Mouse (Mus musculus) lung, postnatal 14 days (tissue): ENCODE measurements around the gene Slc34a1.
"Not testable (repeated sequence)": the region's sequence is repeated elsewhere in the genome, so short reads cannot be mapped to it uniquely, and the experiment has no call there.

Source experiments
- DNase-seq: peaks from one replicate; pipeline ENCODE4 v3.0.0; 2021

The Slc34a1 gene

GRCm38 (mm10) chr13:55404853-55405782 lies 7.1 kb downstream of the Slc34a1 start:
- peak; percentile 85 for DNase-seq

GRCm38 (mm10) chr13:55405783-55406390 lies 7.9 kb downstream of the Slc34a1 start:
- DNase-seq: no peak

- no peak for DNase-seq
Observed at GRCm38 (mm10) chr13:55407341-55407740, 9.4 kb downstream of the Slc34a1 start.

GRCm38 (mm10) chr13:55408546-55409120 lies 10.6 kb downstream of the Slc34a1 start:
- no peak for DNase-seq

- no peak for DNase-seq
Observed at GRCm38 (mm10) chr13:55411826-55412225, 13.8 kb downstream of the Slc34a1 start.

GRCm38 (mm10) chr13:55412643-55413307 lies 14.8 kb downstream of the Slc34a1 start:
- no peak for DNase-seq

GRCm38 (mm10) chr13:55413333-55413732 lies 15.3 kb downstream of the Slc34a1 start:
- DNase-seq: no peak

- peak; percentile 54 for DNase-seq
Observed at GRCm38 (mm10) chr13:55414743-55415380, 16.9 kb downstream of the Slc34a1 start, which contains the start of gene Pfn3. Gene Pfn3, minus strand, starts transcription at chr13:55415232.

GRCm38 (mm10) chr13:55418004-55418403 lies 20.0 kb downstream of the Slc34a1 start:
- DNase-seq: peak; percentile 96

- no peak for DNase-seq
Observed at GRCm38 (mm10) chr13:55419142-55419541, 21.2 kb downstream of the Slc34a1 start.

- DNase-seq: no peak
Observed at GRCm38 (mm10) chr13:55420018-55420932, 22.3 kb downstream of the Slc34a1 start.

GRCm38 (mm10) chr13:55420933-55421800 lies 23.2 kb downstream of the Slc34a1 start:
- DNase-seq: peak; percentile 79

GRCm38 (mm10) chr13:55426613-55427012 lies 28.6 kb downstream of the Slc34a1 start, which contains the start of gene F12:
Gene F12, minus strand, starts transcription at chr13:55426793.
- no peak for DNase-seq

- DNase-seq: peak; percentile 66
Observed at GRCm38 (mm10) chr13:55429226-55429888, 31.4 kb downstream of the Slc34a1 start.

- no peak for DNase-seq
Observed at GRCm38 (mm10) chr13:55430566-55430965, 32.6 kb downstream of the Slc34a1 start.

GRCm38 (mm10) chr13:55431889-55432685 lies 34.1 kb downstream of the Slc34a1 start:
- no peak for DNase-seq

- not testable (repeated sequence) for DNase-seq
Observed at GRCm38 (mm10) chr13:55437111-55437629, 39.2 kb downstream of the Slc34a1 start.

GRCm38 (mm10) chr13:55443799-55444285 lies 45.9 kb downstream of the Slc34a1 start:
- no peak for DNase-seq
